Mouse (Mus musculus) gastrocnemius, postnatal 14 days (tissue): ENCODE results near the gene Nupr1. TPM values are rescaled to one million over a fixed set of nuclear protein-coding genes. Genes with fewer than 3 reads are reported as not detected.
"Not testable (repeated sequence)": the region's sequence is repeated elsewhere in the genome, so short reads cannot be mapped to it uniquely, and the experiment has no call there.

Experiments
- DNase-seq: peaks from one replicate; pipeline ENCODE4 v3.0.0; 2021; ENCODE audit warnings: mixed read lengths
- intact Hi-C: fragments of 180-260 bp; cut with DNase I; formaldehyde crosslinking; loops from one replicate; pipeline ENCODE4 v1.15.1; 2025; ENCODE audit warnings: low total_unique reads
- total RNA-seq, 2 experiments: library from RNA; stranded (reverse); gene quantifications; 2 replicates each; pipeline ENCODE4 v1.2.3; 2021

Nupr1 gene
- total RNA-seq, 2 experiments from 2014 or later = 15.4 to 18.3 TPM

DNA sequence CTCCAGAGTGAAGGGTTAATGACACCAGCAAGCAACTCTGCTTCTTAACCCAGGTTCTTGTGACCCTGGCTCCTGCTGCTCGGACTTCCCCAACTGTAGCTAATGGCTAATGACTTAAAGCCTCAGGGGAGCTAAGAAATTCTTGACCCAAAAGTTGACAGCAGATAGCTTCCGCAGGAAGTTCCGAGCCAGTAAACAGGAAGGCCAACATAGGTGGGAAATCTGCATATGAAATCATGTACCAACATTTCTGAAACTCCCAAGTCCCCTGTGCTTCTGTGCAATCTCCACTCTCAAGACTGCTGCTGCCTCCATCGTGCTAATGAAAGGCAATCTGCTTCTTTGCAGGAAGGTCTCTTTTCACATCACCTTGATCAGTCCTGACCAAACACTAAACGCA is 15.0 kb upstream of the Nupr1 start:
- intact Hi-C loops = no loop called here
- DNase-seq = no peak

DNA sequence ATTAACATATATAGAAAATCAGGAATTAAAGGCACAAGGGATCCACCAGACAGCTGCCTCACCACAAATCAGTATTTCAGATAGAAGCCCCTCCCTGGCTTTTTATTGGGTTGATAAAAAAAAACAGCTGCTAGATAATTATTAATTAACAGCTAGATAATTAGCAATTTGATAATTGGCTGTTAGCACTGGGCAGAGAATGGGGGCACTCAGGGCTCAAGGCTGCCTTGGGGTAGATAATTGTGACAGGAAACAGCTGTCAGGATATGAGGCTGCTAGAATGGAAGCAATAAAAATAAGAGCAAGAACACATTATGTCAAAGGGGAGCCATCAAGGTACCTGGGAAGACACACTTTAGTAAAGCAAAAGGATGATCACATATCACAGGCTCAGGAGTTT is 14.3 kb upstream of the Nupr1 start:
- no peak for DNase-seq
- intact Hi-C loops = no loop called here

DNA sequence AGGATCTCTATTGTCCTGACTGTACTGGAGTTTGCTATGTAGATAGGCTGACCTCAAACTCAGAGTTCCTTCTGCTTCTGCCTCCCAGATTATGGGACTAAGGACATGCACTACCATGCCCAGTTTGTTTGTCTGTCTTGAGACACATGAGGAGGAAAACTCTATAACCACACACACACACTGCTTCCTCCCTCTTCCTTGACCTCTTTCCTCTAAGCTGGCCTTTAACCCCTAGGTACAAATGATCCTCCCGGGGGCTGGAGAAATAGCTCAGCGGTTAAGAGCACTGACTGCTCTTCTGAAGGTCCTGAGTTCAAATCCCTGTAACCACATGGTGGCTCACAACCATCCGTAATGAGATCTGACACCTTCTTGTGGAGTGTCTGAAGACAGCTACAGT is 13.7 kb upstream of the Nupr1 start:
- DNase-seq = no peak
- intact Hi-C loops = no loop called here

DNA sequence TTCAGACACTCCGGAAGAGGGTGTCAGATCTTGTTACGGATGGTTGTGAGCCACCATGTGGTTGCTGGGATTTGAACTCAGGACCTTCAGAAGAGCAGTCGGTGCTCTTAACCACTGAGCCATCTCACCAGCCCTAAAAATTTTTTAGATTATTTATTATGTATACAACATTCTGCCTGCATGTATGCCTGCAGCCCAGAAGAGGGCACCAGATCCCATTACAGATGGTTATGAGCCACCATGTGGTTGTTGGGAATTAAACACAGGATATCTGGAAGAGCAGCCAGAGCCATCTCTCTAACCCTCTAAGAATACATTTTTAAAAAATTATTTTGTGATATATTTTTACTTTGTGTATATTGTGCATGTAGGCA is 12.6 kb upstream of the Nupr1 start:
- DNase-seq, intact Hi-C loops: not testable (repeated sequence)

DNA sequence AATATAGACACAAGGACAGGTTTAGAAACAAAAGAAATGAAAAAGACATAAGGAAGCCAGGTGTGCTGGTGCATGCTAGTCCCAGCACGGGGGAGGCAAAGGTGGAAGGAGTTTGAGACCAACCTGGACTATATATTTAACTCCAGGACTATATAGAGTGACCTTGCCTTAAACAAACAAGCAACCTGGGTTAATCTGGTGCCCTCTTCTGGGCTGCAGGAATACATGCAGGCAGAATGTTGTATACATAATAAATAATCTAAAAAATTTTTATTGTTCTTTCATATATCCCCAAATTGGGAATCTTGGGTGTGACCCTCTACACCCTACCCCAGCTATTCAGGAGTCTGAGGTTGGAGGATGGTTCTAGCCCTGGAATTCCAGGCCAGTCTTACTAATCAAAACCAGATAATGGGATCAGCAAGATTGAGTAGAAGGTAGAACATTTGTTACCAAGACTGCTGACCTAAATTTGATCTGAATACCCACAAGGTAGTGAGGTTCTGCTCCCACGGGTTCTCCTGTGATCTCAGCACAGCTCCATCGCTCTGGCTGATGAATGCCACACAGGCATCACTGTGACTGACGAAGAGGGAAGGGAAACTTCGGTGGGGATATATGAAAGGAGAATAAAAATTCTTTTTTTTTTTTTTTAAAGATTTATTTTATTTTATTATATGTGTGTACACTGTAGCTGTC is 12.0 kb upstream of the Nupr1 start:
- intact Hi-C loops = no loop called here
- DNase-seq = no peak

DNA sequence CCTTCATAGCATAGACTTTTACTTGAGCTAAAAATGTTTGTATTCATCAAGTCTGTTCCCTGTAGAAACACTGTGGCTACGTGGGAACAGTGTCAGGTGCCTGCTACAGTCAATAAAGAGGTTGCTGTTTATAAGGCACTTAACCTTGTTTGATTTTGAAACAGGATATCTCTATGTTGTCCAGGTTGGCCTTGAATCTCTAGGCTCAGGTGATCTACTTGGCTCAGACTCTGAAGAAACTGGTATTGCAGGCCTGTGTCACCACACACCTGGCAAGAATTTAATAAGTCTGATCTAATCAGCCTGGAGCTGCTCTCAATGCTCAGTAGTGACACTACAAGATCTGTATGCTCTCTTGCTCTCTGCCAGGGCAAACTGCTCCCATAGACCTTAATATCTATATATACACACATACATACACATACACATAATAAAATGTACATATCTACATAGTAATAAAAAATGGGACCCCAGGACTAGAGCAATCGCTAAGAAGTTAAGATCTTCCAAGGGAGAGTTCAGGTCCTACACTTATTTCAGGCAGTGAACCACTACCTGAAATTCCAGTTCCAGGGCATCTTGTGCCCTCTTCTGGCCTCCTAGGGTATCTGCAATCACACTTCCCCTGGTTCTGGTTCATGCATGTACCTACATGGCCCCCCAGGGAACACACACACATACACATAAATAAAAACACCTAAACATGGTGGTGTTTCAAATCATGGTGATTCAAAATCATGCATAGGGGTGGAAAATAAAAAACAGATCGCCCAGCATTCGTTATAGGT is 6.3 kb upstream of the Nupr1 start:
- intact Hi-C loops = loop anchor here (2.0 kb wide), 1 partner anchor 58 kb away; no protein-coding TSS in a partner anchor
- no peak for DNase-seq

DNA sequence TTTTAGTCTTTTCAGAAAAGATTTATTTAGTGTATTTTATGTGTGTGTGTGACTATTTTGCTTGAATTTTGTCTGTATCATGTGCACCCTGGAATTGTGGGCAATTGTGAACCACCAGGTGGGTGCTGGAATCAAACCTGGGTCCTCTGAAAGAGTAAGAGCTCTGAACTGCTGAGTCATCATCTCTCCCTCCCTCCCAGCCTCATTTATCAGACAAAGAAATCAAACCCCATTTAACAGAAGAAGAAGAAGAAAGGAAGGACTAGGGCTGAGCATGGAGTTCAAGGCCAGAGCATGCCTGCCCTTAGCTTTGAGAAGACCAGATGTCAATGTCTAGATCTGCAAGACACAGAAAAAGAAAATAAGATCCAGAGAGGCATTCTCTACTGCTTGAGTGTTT is 4.7 kb upstream of the Nupr1 start:
- intact Hi-C loops = no loop called here
- no peak for DNase-seq

DNA sequence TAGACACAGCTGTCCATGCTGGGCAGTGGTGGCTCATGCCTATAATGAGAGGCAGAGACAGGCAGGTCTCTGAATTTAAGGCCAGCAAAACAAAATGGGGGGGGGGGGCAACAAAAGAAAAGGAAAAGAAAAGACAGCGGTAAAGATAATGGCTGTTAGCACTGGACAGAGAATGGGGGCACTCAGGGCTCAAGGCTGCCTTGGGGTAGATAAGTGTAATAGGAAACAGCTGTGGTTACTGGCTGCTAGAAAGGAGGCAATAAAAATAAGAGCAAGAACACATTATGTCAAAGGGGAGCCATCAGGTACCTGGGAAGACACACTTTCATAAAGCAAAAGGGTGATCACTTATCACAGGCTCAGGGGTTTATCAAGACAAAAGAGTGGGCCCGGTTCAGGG is 1.8 kb upstream of the Nupr1 start:
- DNase-seq = no peak
- intact Hi-C loops = no loop called here

DNA sequence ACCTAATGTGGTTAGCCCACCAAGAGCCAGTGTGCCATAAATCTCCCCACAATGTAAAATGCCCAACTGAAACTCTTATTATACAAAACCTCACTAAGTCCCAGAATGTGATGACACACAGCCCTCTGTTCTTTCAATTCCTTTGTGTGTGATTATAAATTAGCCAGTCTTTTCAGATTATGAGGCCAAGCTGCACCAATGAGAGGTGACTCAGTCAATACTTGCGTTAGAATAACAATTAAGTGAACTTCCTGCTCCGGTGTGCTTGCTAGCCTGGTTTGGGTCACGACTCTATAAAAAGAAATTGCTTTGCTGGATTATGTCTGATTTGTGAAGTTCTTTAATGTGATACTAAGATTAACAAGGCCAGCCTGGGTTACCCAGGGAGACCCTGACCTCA is 746 bp downstream of the Nupr1 start:
- DNase-seq = no peak
- intact Hi-C loops = no loop called here

DNA sequence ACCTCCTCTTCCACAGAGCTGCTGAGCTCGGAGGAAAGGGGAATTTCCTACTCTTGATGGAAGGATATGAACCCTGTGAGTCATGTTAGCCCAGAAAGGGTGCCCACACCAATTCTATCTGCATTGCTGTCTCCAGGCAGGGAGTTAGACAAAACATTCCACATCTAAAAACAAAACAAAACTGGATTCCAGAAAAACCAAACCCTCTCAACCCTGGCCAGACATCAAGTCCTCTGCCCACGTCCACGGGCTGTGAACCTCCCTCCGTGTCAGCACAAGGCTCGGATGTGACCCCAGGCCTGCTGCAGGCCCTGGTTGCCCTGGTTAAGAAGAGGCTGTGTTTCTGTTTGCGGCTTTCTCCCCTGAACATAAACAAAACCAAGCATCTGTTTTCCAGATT is 2.5 kb downstream of the Nupr1 start:
- intact Hi-C loops = no loop called here
- no peak for DNase-seq

DNA sequence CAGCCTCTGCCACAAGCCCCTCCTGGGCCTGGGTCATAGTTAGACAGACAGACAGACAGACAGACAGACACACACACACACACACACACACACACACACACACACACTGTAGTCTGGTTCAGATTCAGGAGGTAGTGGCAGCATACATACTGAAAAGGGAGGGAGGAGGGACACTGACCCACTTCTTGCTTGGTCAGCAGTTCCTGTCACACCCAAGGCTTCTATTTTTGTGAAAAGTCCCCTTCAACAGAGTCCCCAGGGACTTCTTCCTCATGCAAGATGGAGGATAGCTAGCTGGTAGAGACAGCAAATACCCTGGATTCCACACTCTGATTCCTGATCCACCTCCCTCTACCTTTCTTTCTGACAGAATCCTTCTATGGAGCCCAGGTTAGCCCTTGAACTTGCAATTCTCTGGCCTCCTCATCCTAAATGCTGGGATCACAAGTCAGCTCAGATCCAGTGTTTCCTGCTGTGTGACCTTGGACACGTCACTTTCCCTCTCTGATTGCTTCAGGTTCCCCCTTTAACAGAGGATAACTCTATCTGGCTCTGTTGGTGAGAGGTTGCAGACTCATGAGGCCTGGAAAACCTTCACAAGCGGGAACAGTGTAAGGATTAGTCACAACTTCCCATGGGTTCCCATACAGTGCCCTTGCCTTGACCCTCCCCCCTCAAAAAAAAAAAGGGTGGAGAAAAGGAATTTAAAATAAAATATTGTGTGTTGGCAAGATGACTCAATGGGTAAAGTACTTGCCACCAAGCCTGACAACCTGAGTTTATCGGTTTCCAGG is 4.7 kb downstream of the Nupr1 start:
- intact Hi-C loops = no loop called here
- no peak for DNase-seq

DNA sequence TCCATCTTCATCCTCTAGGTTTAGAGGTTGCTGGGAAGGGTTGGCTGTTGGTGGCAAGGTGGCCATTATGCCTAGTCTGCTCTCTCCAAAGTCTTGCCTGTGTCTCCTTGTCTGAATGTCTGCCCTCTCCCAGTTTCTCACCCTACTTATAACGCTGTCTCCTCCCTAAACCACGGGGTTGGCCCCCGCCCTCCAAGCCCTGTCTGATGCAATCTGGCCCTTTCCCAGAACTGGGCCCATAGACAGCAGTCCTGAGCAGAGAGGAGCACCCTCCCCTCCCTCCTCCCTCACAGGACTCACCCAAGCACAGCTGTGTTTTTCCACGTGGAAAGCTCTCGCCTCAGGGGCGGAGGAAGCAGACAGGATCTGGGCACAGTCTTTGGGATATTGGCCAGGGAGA is 5.3 kb downstream of the Nupr1 start:
- DNase-seq = peak; percentile 90
- intact Hi-C loops = no loop called here

DNA sequence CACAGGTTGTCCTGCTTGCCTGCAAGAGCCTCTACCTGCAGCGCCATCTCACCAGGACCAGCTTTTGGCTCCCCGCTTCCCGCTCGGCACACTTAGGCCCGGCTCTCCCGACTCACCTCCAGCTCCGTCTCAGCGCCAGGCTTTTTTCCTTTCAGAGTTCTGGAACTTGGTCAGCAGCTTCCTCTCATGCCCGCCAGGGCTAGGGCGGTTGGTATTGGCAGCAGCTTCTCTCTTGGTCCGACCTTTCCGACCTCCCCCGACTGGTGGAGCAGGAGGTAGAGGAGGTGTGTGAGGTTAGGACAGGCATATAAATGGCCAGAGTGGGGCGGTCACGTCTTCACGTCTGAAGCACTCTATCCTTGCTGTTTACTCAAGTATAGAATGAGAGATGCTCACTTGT is 5.9 kb downstream of the Nupr1 start:
- intact Hi-C loops = no loop called here
- no peak for DNase-seq

DNA sequence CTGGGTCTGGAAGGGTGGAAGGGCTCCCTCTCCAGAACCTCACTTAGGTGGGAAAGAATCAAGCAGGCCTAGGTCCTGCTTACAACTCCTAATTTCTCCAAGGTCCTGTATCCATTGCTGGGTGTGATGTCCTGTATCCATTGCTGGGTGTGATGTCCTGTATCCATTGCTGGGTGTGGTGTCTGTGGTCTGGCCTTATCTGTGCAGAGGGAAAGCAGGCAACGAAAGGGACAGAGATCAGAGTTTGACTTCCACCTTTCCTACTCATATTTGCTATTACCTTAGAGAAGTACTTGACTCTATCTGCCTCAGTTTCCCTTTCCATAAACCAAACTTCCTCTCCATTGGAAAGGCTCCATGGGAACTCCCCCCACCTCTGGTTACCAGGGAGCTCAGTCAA is 7.3 kb downstream of the Nupr1 start:
- intact Hi-C loops = no loop called here
- DNase-seq = no peak

DNA sequence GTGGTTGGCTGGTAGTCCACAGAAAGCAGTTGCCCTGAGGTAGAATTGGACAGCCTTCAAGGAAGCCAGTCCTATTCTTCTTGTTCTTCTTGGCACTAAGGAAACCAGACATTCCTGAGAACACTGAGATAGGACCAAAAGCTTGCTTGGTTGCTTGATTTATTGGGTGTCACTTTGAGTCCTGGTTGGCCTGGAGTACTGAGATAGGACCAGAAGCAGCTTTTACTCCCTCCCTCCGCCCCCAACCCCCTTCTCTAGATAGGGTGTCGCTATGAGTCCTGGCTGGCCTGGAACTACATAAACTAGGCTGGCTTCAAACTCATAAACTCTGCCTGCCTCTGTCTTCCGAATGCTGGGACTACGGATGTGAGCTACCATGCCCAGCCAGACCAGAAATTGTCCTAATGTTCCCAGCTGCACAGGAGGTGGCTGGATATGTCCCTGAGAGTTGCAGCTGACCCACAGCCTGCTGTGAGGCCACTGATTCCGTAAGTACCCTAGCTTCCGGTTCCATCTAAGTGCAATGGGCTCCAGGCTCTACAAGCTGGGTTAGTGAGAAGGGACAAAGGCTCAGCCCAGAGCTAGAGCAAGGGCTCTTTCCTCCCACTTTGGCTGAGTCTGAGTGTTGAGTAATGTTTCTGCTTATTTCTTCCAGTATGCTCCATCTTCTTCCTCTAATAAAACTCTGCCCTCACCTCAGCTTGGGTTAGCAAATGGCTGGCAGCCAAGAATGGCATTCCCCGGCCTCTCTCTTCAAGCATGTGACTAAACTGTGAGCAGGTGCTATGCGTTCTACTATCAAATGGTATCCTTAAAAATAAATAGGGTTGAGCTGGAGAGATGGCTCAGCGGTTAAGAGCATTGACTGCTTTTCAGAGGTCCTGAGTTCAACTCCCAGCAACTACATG is 9.0 kb downstream of the Nupr1 start:
- intact Hi-C loops = no loop called here
- no peak for DNase-seq

DNA sequence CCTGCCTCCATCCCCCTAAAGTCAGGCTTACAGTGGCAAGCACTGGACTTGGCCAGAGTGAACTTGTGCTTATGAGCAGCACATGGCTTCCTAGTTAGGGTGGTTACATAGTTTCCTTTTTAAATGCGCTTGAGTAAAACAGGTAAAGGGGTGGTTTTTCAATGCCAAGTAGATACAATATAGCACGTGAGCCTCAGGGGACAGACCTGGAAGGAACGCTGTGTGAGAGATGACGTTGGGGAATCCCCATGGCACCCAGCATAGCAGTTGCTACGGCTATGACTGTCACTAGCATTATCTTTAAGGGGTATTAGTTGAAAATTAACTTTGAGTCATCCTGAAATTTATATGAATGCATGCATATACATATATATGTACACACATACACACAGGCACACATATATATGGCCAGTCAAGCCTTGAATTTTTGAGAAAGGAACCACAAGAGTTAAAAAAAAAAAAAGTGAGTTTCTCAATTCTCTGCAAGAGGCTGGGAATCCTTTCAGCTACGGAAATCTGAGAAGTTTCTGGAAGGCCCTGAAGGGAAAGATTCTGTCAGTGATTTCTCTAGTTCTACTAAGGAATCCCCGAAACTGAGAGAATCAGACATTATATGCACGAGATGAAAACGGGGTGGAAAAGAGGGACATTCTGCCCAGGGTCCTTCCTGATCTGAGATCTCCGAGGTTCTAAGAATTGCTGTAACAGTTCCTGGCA is 10.9 kb downstream of the Nupr1 start:
- intact Hi-C loops = no loop called here

DNA sequence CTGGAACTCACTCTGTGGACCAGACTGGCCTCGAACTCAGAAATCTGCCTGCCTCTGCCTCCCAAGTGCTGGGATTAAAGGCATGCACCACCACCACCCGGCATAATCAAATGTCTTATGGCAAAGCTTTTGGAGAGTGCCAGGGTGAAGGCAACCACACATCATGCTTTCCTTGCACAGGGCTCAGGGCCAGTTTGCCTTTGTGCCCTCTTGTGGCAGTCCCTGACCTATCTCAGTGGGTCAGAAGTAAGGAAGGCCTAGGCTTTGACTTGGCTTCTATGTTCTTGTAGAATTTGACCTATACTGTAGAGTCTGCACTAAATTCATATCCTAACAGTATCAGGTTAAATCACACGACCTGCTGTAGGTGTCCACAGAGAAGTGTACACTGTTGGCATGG is 14.0 kb downstream of the Nupr1 start:
- intact Hi-C loops = no loop called here
- no peak for DNase-seq

More for the DNA sequence above, 10.9 kb downstream of the Nupr1 start:
- no peak for DNase-seq

DNA sequence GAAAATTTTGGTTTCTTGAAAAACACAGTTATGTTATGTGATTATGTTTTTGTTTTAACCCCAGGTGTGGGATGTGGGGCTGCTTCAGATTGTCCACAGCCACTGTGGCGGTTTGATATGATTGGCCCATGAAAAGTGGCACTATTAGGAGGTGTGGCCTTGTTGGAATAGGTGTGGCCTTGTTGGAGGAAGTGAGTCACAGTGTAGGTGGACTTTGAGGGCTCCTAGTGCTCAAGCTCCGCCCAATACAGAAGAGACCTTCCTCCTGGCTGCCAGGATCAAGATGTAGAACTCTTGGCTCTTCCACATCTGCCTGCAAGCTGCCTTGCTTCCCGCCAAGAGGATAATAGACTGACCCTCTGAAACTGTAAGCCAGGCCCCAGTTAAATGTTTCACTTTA is 17.9 kb downstream of the Nupr1 start:
- no peak for DNase-seq
- intact Hi-C loops = no loop called here

DNA sequence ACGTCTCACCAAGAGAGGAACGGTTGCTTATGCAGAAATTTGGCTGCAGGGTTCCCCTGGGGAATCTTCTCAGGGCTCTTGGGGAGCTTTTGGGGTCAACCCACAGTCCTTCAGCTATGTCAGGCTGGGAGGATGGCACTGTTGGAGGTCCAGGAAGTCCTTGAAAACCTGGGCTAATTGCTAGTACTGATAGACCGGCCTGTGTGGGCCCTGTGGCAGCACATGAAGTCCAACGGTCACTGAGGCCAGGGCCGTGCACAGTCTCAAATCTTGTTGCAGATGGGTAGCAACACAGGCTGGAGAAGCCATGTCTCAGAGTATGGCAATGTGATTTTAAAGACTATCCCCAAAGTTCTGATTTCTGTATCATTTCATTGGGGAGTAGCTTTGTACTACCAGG is 22.9 kb downstream of the Nupr1 start:
- no peak for DNase-seq
- intact Hi-C loops = no loop called here
